Mouse (Mus musculus): ENCODE results near the gene Nkiras2.
"Not testable (repeated sequence)": the region's sequence is repeated elsewhere in the genome, so short reads cannot be mapped to it uniquely, and the experiment has no call there.

Nkiras2 gene

GRCm38 (mm10) chr11:100628862-100629352, 9.9 kb downstream of the Nkiras2 start:
- in situ Hi-C loops (cut with MseI, MboI) = no loop called here

- in situ Hi-C loops (cut with MseI, MboI) = loop anchor here (5.0 kb wide), 1 partner anchor 63 kb away; no protein-coding TSS in a partner anchor
These were observed 15.5 kb downstream of the Nkiras2 start for GRCm38 (mm10) chr11:100634530-100634929.

- in situ Hi-C loops (cut with MseI, MboI) = no loop called here
These were observed 21.3 kb downstream of the Nkiras2 start for GRCm38 (mm10) chr11:100640159-100640906.

GRCm38 (mm10) chr11:100643612-100644575, 24.9 kb downstream of the Nkiras2 start:
- in situ Hi-C loops (cut with MseI, MboI) = no loop called here

- in situ Hi-C loops (cut with MseI, MboI) = no loop called here
These were observed 27.2 kb downstream of the Nkiras2 start for GRCm38 (mm10) chr11:100646265-100646664.

GRCm38 (mm10) chr11:100648405-100648804, 29.4 kb downstream of the Nkiras2 start:
- in situ Hi-C loops (cut with MseI, MboI) = no loop called here

GRCm38 (mm10) chr11:100651205-100651604, 32.2 kb downstream of the Nkiras2 start:
- in situ Hi-C loops (cut with MseI, MboI) = no loop called here

GRCm38 (mm10) chr11:100651748-100652147, 32.7 kb downstream of the Nkiras2 start:
- in situ Hi-C loops (cut with MseI, MboI) = no loop called here

- in situ Hi-C loops (cut with MseI, MboI) = not testable (repeated sequence)
These were observed 36.5 kb downstream of the Nkiras2 start for GRCm38 (mm10) chr11:100655589-100655988.

- in situ Hi-C loops (cut with MseI, MboI) = no loop called here
These were observed 37.4 kb downstream of the Nkiras2 start for GRCm38 (mm10) chr11:100656458-100656857.

GRCm38 (mm10) chr11:100659806-100660205, 40.8 kb downstream of the Nkiras2 start:
- in situ Hi-C loops (cut with MseI, MboI) = no loop called here

GRCm38 (mm10) chr11:100671049-100671448, 52.0 kb downstream of the Nkiras2 start:
- in situ Hi-C loops (cut with MseI, MboI) = no loop called here

- in situ Hi-C loops (cut with MseI, MboI) = no loop called here
These were observed 52.9 kb downstream of the Nkiras2 start for GRCm38 (mm10) chr11:100671956-100672355.

GRCm38 (mm10) chr11:100673169-100673568, 54.1 kb downstream of the Nkiras2 start:
- in situ Hi-C loops (cut with MseI, MboI) = no loop called here
